Mouse (Mus musculus): ENCODE measurements around the gene AF067061.
"Not testable (repeated sequence)": the region's sequence is repeated elsewhere in the genome, so short reads cannot be mapped to it uniquely, and the experiment has no call there.

DNA sequence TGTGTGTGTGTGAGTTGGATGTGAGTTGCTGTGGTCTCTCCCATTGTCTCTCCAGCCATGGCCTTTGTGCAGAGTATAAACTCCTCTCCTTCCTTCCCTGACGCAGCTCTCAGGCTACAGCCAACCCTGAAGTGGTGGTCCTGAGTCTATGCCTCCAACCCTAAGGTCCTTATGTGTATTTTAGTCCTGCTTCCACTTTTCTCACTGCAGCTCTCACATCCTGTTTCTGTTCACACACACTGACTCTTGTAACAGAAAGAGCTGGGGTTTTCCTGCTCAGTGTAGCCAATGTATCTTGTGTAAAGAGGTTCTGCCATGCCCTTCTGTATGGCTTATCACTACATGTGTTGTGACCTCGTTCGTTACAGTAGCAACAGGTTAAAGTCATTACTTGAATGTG lies 3.2 kb upstream of the AF067061 start:
- TF ChIP-seq CTCF (conservative IDR thresholded peaks at IDR 0.05; ENCODE audit: low read length); POU5F1 (IDR thresholded peaks at IDR 0.05; ENCODE audit: borderline replicate concordance, low read length): not testable (repeated sequence)
